Comparison of ENCODE assay signal across 8 mouse cellular contexts in genomic region chrX:48694864-48695371, GRCm38 (mm10). TPM values are rescaled to one million over a fixed set of nuclear protein-coding genes. Genes with fewer than 3 reads are reported as not detected.
A peak's percentile ranks its signal among the peaks of the same experiment; 100 is the strongest.
DNase-seq lines count a peak whose midpoint lies in the region; ATAC-seq and TF ChIP-seq lines count a peak whose summit lies in the region.

Gene Rbmx2, plus strand, starts transcription at chrX:48695004.

- H3K9me3 ChIP-seq in MEL (replicated peaks; ENCODE audit: insufficient read depth, low read length): no peaks in the 10 kb centered on the region
- H3K9me3 ChIP-seq in forebrain, postnatal 0 days (ENCODE audit: low read length): no peaks in the 10 kb centered on the region
- H3K9me3 ChIP-seq in lung, embryonic 15.5 days: no peaks in the 10 kb centered on the region

- H3K27me3 ChIP-seq in MEL (ENCODE audit: control insufficient read depth in 1 of 2, insufficient read depth in 2 of 2, low read length in 2 of 2): no peaks in the 10 kb centered on the region
- H3K27me3 ChIP-seq in cerebellum, adult 2 months (ENCODE audit: control insufficient read depth, insufficient read depth, low read length): no peaks in the 10 kb centered on the region
- no peaks in the 10 kb centered on the region for H3K27me3 ChIP-seq in forebrain, postnatal 0 days (ENCODE audit: insufficient read depth, low read length)
- H3K27me3 ChIP-seq in lung, embryonic 15.5 days: no peaks in the 10 kb centered on the region

- H3K4me2 ChIP-seq in forebrain, postnatal 0 days (ENCODE audit: low read depth): peak within 1 kb of the TSS; percentile 49
- H3K4me2 ChIP-seq in lung, embryonic 15.5 days: peak within 1 kb of the TSS; percentile 56

- peak; percentile 99 for ATAC-seq in forebrain, postnatal 0 days
- ATAC-seq in lung, embryonic 15.5 days (ENCODE audit: borderline replicate concordance, extremely low read depth, low FRiP score, low TSS enrichment): peak; percentile 96

- H3K4me3 ChIP-seq in MEL (ENCODE audit: control insufficient read depth in 1 of 2, insufficient read depth in 1 of 2, low read depth in 2 of 2, low read length in 2 of 2): peak within 1 kb of the TSS; percentile 75 to 83
- H3K4me3 ChIP-seq in cerebellum, adult 2 months (replicated peaks; ENCODE audit: insufficient read depth, low read depth, low read length): peak within 1 kb of the TSS; percentile 83
- H3K4me3 ChIP-seq in forebrain, postnatal 0 days (ENCODE audit: low read depth, low read length): peak within 1 kb of the TSS; percentile 53
- H3K4me3 ChIP-seq in lung, embryonic 15.5 days: peak within 1 kb of the TSS; percentile 61

- DNase-seq in MEL (ENCODE audit: low read depth, low spot score): peak; percentile 93
- DNase-seq in cerebellum, adult 2 months: peak; percentile 90 to 93
- peak; percentile 96 for DNase-seq in forebrain, postnatal 0 days
- peak; percentile 90 for DNase-seq in heart, postnatal 4 days
- peak; percentile 88 to 89 for DNase-seq in layer of hippocampus, adult 8-10 months (ENCODE audit: low spot score in 2 of 2)
- DNase-seq in ovary, adult 18-20 months (ENCODE audit: low spot score): peak; percentile 85
- peak; percentile 91 for DNase-seq in thymus, postnatal 0 days (ENCODE audit: low spot score)

- 1% methylated on average over 42 of the region's 42 CpGs for WGBS in cerebellum, adult 2 months
- 30% methylated on average over 42 of the region's 42 CpGs for WGBS in forebrain, postnatal 0 days
- 10% methylated on average over 41 of the region's 42 CpGs for WGBS in lung, embryonic 15.5 days

- TF ChIP-seq EP300 in MEL (IDR thresholded peaks at IDR 0.05; ENCODE audit: low read depth in 1 of 2, low read length in 2 of 2): no peak

- TF ChIP-seq RAD21 in MEL (IDR thresholded peaks at IDR 0.05; ENCODE audit: low read depth, low read length): no peak

- peak; percentile 39 to 70; a peak in 3 of 4 replicates for TF ChIP-seq POLR2A in MEL (IDR thresholded peaks at IDR 0.05; ENCODE audit: control insufficient read depth in 1 of 2, insufficient read depth in 1 of 2, low read depth in 1 of 2, low read length in 2 of 2, poor library complexity in 1 of 2)
- TF ChIP-seq POLR2A in cerebellum, adult 2 months (IDR thresholded peaks at IDR 0.05; ENCODE audit: borderline replicate concordance, insufficient read depth, low read length): peak; percentile 51; the same call in 1 of the 2 replicates

- peaks cover 0 to 8% of the 10 kb centered on the region in 2 experiments; a peak in 2 of 4 replicates for H3K4me1 ChIP-seq in MEL (ENCODE audit: control insufficient read depth in 1 of 2, insufficient read depth in 2 of 2, low read length in 2 of 2)
- H3K4me1 ChIP-seq in cerebellum, adult 2 months (ENCODE audit: control insufficient read depth, insufficient read depth, low read length): peaks cover 3% of the 10 kb centered on the region; the same call in 1 of the 2 replicates
- no peaks in the 10 kb centered on the region for H3K4me1 ChIP-seq in forebrain, postnatal 0 days (ENCODE audit: insufficient read depth)
- no peaks in the 10 kb centered on the region for H3K4me1 ChIP-seq in lung, embryonic 15.5 days

- H3K9ac ChIP-seq in MEL (ENCODE audit: control insufficient read depth, low read depth, low read length, poor library complexity, severe bottlenecking): peak within 1 kb of the TSS; percentile 83
- peak within 1 kb of the TSS; percentile 45 for H3K9ac ChIP-seq in forebrain, postnatal 0 days
- H3K9ac ChIP-seq in lung, embryonic 15.5 days: peak within 1 kb of the TSS; percentile 53

- H3K27ac ChIP-seq in MEL (ENCODE audit: control insufficient read depth, low read depth, low read length): peak within 1 kb of the TSS; percentile 79
- H3K27ac ChIP-seq in cerebellum, adult 2 months (ENCODE audit: insufficient read depth, low read length): no peak within 1 kb of the TSS
- 0 out of 2 replicates have a peak within 1 kb of the TSS, but pooled peaks have one; percentile 21 for H3K27ac ChIP-seq in forebrain, postnatal 0 days (ENCODE audit: low read depth, low read length)
- H3K27ac ChIP-seq in lung, embryonic 15.5 days: no peak within 1 kb of the TSS

- peaks cover 12% of the 10 kb centered on the region for H3K79me2 ChIP-seq in MEL (ENCODE audit: control insufficient read depth, insufficient read depth, low read length, poor library complexity)

- 0 out of 4 replicates have a peak, but pooled peaks cover 0 to 2% of the 10 kb centered on the region in 2 experiments for H3K36me3 ChIP-seq in MEL (ENCODE audit: control insufficient read depth in 1 of 2, insufficient read depth in 2 of 2, low read length in 2 of 2)
- H3K36me3 ChIP-seq in forebrain, postnatal 0 days (ENCODE audit: insufficient read depth): no peaks in the 10 kb centered on the region
- H3K36me3 ChIP-seq in lung, embryonic 15.5 days: no peaks in the 10 kb centered on the region

- no peak for TF ChIP-seq CTCF in MEL (IDR thresholded peaks at IDR 0.05 in 2 of 3, conservative IDR thresholded peaks at IDR 0.05 in 1 of 3; ENCODE audit: control insufficient read depth in 1 of 3, insufficient read depth in 1 of 3, low read depth in 2 of 3, low read length in 3 of 3, poor library complexity in 1 of 3, severe bottlenecking in 1 of 3)
- no peak for TF ChIP-seq CTCF in cerebellum, adult 2 months (IDR thresholded peaks at IDR 0.05; ENCODE audit: borderline replicate concordance, insufficient read depth, low read depth, low read length)
- TF ChIP-seq CTCF in forebrain, postnatal 0 days (IDR thresholded peaks at IDR 0.05; ENCODE audit: low read depth): no peak

TF ChIP-seq in MEL, 35 proteins besides CTCF, POLR2A, EP300 and RAD21:
- TF ChIP-seq KAT2A (conservative IDR thresholded peaks at IDR 0.05; ENCODE audit: low read depth, low read length): no peak; the same call in 1 of the 2 replicates
- TF ChIP-seq SIN3A (IDR thresholded peaks at IDR 0.05; ENCODE audit: low read length): peak; percentile 25; the same call in 1 of the 2 replicates
- peak; percentile 84 for TF ChIP-seq ELF1 (IDR thresholded peaks at IDR 0.05; ENCODE audit: low read depth, low read length)
- no peak for TF ChIP-seq CHD2 (IDR thresholded peaks at IDR 0.05; ENCODE audit: low read length)
- peak; percentile 85 for TF ChIP-seq HCFC1 (IDR thresholded peaks at IDR 0.05; ENCODE audit: low read depth, low read length)
- peak; percentile 82 for TF ChIP-seq NRF1 (IDR thresholded peaks at IDR 0.05; ENCODE audit: insufficient read depth, low read depth, low read length, poor library complexity, severe bottlenecking)
- peak; percentile 35; the same call in 1 of the 2 replicates for TF ChIP-seq TBP (IDR thresholded peaks at IDR 0.05; ENCODE audit: low read depth, low read length)
- no peak for TF ChIP-seq USF2 (IDR thresholded peaks at IDR 0.05; ENCODE audit: borderline replicate concordance in 1 of 2, insufficient read depth in 1 of 2, low read depth in 1 of 2, low read length in 2 of 2)
- no peak for TF ChIP-seq TAL1 (IDR thresholded peaks at IDR 0.05; ENCODE audit: low read length)

RNA-seq across cellular contexts. Expression of gene Rbmx2, which starts in this region (rescaled TPM):
- 18.6 and 21.2 TPM in 2 replicates for total RNA-seq in MEL (2012; rRNA removed)
- polyA plus RNA-seq in MEL (2012; ENCODE audit: insufficient read depth in 1 of 2, insufficient read length in 2 of 2, low read depth in 1 of 2, low replicate concordance in 2 of 2, missing spikeins in 1 of 2): 10 to 100 TPM in 1 of 2 experiments, not detected in 1; 17.0 TPM
- 9.4 and 9.5 TPM in 2 replicates for polyA plus RNA-seq in cerebellum, adult 2 months (2012; rRNA removed)
- 9.7 and 13.1 TPM in 2 replicates for total RNA-seq in forebrain, postnatal 0 days (2014; rRNA removed)
- polyA plus RNA-seq in forebrain, postnatal 0 days (2015; fragmentation: Nextera tagmentation; extraction: Ambion mirVana): 28.5 and 30.3 TPM in 2 replicates
- total RNA-seq in heart, postnatal 4 days (2021): 1 to 10 TPM; 6.4 to 6.9 TPM
- total RNA-seq in layer of hippocampus, adult 8-10 months (2022): 1 to 10 TPM; 4.3 to 6.2 (median 4.7) TPM
- 20.7 and 22.4 TPM in 2 replicates for polyA plus RNA-seq in lung, embryonic 15.5 days (2015; fragmentation: Nextera tagmentation; extraction: Ambion mirVana)
- 28.5 and 28.8 TPM in 2 replicates for polyA plus RNA-seq in thymus, postnatal 0 days (2015; fragmentation: Nextera tagmentation; extraction: Ambion mirVana)

Comparison
In these comparisons a context has a peak if more than half of its experiments do, and no peak if none do; other contexts are left out.
1. H3K27ac ChIP-seq: peak in MEL (single experiment) and forebrain, postnatal 0 days (single experiment); none in cerebellum, adult 2 months (single experiment) and lung, embryonic 15.5 days (single experiment).
2. Peak in every context shown above with its lines, with median percentiles within 50 percentile points of each other: DNase-seq, H3K4me3 ChIP-seq and H3K9ac ChIP-seq.